Mouse (Mus musculus) lung, embryonic 15.5 days (tissue): ENCODE data around the gene Hspa1a. TPM values are rescaled to one million over a fixed set of nuclear protein-coding genes. Genes with fewer than 3 reads are reported as not detected.
"Not testable (repeated sequence)": the region's sequence is repeated elsewhere in the genome, so short reads cannot be mapped to it uniquely, and the experiment has no call there.

Experiments used
- ATAC-seq: fragments of 200-750 bp; cut with Nextera tagmentation; 2 replicates; pipeline ENCODE4 v1.8.0; 2017; ENCODE audit warnings: moderate number of reproducible peaks, borderline replicate concordance; ENCODE audit not compliant: low FRiP score, low TSS enrichment; ENCODE audit errors: extremely low read depth
- H3K27ac ChIP-seq: fragments of 300-500 bp; sonication (generic); 2 replicates; pipeline ENCODE4 v1.5.1; 2015; ENCODE audit warnings: moderate library complexity, mild to moderate bottlenecking, inconsistent platforms
- H3K27me3 ChIP-seq: fragments of 300-500 bp; sonication (generic); 2 replicates; pipeline ENCODE4 v1.6.1; 2015; ENCODE audit warnings: inconsistent platforms
- H3K36me3 ChIP-seq: fragments of 300-500 bp; sonication (generic); 2 replicates; pipeline ENCODE4 v1.6.1; 2015; ENCODE audit warnings: inconsistent platforms
- H3K4me1 ChIP-seq: fragments of 300-500 bp; sonication (generic); 2 replicates; pipeline ENCODE4 v1.6.1; 2015; ENCODE audit warnings: inconsistent platforms
- H3K4me2 ChIP-seq: fragments of 300-500 bp; sonication (generic); 2 replicates; pipeline ENCODE4 v1.6.1; 2015; ENCODE audit warnings: inconsistent platforms, mild to moderate bottlenecking, moderate library complexity
- H3K4me3 ChIP-seq: fragments of 300-500 bp; sonication (generic); 2 replicates; pipeline ENCODE4 v1.5.1; 2015; ENCODE audit warnings: mild to moderate bottlenecking, inconsistent platforms
- H3K9ac ChIP-seq: fragments of 300-500 bp; sonication (generic); 2 replicates; pipeline ENCODE4 v1.6.1; 2015; ENCODE audit warnings: inconsistent platforms
- H3K9me3 ChIP-seq: fragments of 300-500 bp; sonication (generic); 2 replicates; pipeline ENCODE4 v1.6.1; 2016; ENCODE audit warnings: inconsistent platforms
- WGBS: fragments of 180-500 bp; shearing (Covaris S2); methylation state at CpG from one replicate; pipeline ENCODE4 v1.1.7; 2015; 5-methylcytosine and 5-hydroxymethylcytosine counted together
- polyA plus RNA-seq: library from polyadenylated mRNA; unstranded; fragments of >200 nt; fragmentation: Nextera tagmentation; extraction: Ambion mirVana; gene quantifications from 2 replicates; pipeline ENCODE4 v1.2.1, GENCODE M21; 2015

The Hspa1a gene
- 3.4 and 3.8 TPM in 2 replicates for polyA plus RNA-seq

DNA sequence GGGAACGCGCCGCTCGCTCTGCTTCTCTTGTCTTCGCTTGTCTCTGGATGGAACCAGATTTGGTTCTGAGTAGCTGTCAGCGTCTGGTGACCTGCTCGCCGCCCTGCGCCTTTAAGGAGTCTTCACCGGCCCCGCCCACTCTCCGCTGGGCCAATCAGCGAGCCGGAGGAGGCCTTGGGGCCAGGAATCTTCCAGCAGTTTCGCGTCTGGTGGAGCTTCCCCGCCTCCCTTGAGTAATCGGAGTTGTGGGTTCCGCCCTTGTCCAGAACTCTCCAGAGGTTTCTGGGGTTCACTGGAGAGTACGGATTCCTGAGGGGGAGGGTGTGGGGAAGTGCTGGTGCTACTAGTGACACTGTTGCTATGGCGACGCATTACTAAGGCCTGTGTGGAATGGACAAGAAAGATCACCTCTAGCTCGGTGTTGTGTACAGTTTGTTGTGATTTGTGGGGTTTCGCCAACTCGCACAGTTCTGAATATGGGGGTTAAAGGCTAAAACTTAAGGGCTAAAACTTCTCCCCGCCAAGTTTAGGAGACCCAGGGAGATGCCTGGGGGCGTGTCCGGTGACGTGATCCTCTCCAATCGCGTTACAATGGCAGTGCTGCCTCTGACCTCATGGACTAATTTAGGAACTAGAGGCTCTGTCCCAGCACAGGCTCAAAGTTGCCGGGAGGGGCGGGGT is at the start of gene Hspa1a, which contains the start of gene Hspa1l:
Gene Hspa1a, minus strand, starts transcription at position 88 of the 681 bp plus-strand sequence.
Gene Hspa1l, plus strand, starts transcription at position 635 of the 681 bp plus-strand sequence.
- H3K4me1 ChIP-seq, H3K36me3 ChIP-seq, H3K9me3 ChIP-seq: not testable (repeated sequence)
- 2% methylated on average over 33 of the region's 33 CpGs for WGBS
- peak within 1 kb of the TSS; percentile 86 for H3K4me2 ChIP-seq
- H3K9ac ChIP-seq, result peak within 1 kb of the TSS; percentile 34
- peak within 1 kb of the TSS; percentile 44 for H3K4me3 ChIP-seq
- H3K27ac ChIP-seq, result peak within 1 kb of the TSS; percentile 61; the same call in 1 of the 2 replicates
- H3K27me3 ChIP-seq, result peaks cover 26% of the 10 kb centered on the region
- ATAC-seq, result peak; percentile 94

GRCm38 (mm10) chr17:35021163-35021808 is 49.3 kb upstream of the Hspa1a start:
- Histone ChIP-seq H3K36me3 (peaks cover under 1% of the 10 kb centered on the region; the same call in 1 of the 2 replicates), H3K4me2 (peak overlapping the region; percentile 32), H3K27me3 (no peaks in the 10 kb centered on the region), H3K27ac (peak overlapping the region; percentile 49), H3K4me1 (peaks cover 20% of the 10 kb centered on the region), H3K9me3 (no peaks in the 10 kb centered on the region), H3K4me3 (no peak overlapping the region), H3K9ac (no peak overlapping the region)
- ATAC-seq, result no peak
- WGBS, result 9% methylated on average over 16 of the region's 17 CpGs

GRCm38 (mm10) chr17:35020551-35020950 is 48.6 kb upstream of the Hspa1a start:
- H3K36me3 ChIP-seq, result peaks cover 8% of the 10 kb centered on the region
- H3K27ac ChIP-seq, result no peak overlapping the region
- H3K4me2 ChIP-seq, result no peak overlapping the region
- no peaks in the 10 kb centered on the region for H3K27me3 ChIP-seq
- peaks cover 12% of the 10 kb centered on the region for H3K4me1 ChIP-seq
- no peak overlapping the region for H3K9ac ChIP-seq
- no peak overlapping the region for H3K4me3 ChIP-seq
- ATAC-seq, result no peak
- no peaks in the 10 kb centered on the region for H3K9me3 ChIP-seq
- WGBS, result 80% methylated on average over 8 of the region's 8 CpGs

DNA sequence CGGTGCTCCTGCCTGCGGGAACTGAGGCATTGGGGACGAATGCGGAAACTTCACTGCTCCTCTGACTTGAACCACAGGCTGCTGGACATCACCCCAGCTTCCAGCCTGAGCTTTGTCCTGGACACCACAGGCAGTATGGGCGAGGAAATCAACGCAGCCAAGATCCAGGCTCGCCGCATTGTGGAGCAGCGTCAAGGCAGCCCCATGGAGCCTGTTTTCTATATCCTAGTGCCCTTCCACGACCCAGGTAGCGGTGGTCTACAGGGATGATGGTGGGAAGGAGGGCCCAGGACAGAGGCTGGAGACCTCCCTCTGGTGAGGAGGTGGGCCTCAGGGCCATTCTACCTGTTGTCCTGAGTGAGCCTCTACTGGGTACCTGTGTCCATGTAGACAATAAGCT is 47.9 kb upstream of the Hspa1a start:
- no peak for ATAC-seq

DNA sequence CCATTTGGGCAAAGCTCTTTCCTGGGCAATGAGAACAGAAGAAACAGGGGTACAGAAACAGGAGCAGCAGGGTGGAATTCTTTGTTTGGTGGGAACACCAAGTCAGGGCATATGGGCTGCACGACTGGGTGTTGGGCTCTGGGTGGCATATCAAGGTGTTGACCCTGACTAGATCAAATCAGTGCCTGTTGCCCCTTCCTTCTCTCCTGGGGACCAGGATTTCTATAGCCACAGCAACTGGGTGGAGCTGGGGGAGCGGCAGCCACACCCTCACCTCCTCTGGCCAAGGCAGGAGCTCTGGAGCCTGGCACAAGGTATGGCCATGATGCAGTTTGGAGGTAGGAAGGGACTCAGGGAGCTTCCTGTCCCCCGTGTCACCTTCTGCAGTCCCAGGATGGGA is 46.2 kb upstream of the Hspa1a start:
- no peak overlapping the region for H3K4me2 ChIP-seq
- H3K4me3 ChIP-seq, result no peak overlapping the region

More for the DNA sequence above, 47.9 kb upstream of the Hspa1a start:
- Histone ChIP-seq H3K4me3 (no peak overlapping the region), H3K9ac (no peak overlapping the region), H3K4me2 (no peak overlapping the region), H3K27me3 (no peaks in the 10 kb centered on the region), H3K4me1 (peaks cover 9% of the 10 kb centered on the region), H3K9me3 (no peaks in the 10 kb centered on the region), H3K36me3 (peaks cover 15% of the 10 kb centered on the region), H3K27ac (no peak overlapping the region)
- WGBS, result 72% methylated on average over 11 of the region's 11 CpGs

DNA sequence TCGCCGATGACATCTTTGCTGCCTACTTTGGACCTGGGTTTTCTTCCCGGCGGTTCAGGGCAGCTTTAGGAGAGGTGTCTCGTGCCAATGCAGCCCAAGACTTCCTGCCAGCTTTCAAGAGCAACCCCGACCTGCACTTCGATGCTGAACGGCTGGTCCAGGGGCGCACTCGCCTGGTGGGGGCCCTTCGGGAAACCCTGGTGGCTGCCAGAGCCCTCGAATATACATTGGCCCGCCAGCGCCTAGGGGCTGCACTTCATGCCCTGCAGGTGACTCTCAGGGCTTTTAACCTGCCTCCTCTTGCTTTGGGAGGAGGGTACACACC is 45.7 kb upstream of the Hspa1a start:
- Histone ChIP-seq H3K4me1 (peaks cover 9% of the 10 kb centered on the region), H3K27ac (no peak overlapping the region), H3K9ac (no peak overlapping the region), H3K27me3 (no peaks in the 10 kb centered on the region), H3K36me3 (peaks cover 37% of the 10 kb centered on the region), H3K9me3 (no peaks in the 10 kb centered on the region), H3K4me2 (no peak overlapping the region), H3K4me3 (no peak overlapping the region)
- ATAC-seq, result no peak
- WGBS, result 69% methylated on average over 14 of the region's 14 CpGs

More for the DNA sequence above, 46.2 kb upstream of the Hspa1a start:
- Histone ChIP-seq H3K9me3 (no peaks in the 10 kb centered on the region), H3K4me1 (peaks cover 9% of the 10 kb centered on the region), H3K27me3 (no peaks in the 10 kb centered on the region), H3K27ac (no peak overlapping the region), H3K36me3 (peaks cover 32% of the 10 kb centered on the region), H3K9ac (no peak overlapping the region)
- 81% methylated on average over 3 of the region's 3 CpGs for WGBS
- no peak for ATAC-seq

GRCm38 (mm10) chr17:35016791-35017705 is 45.1 kb upstream of the Hspa1a start:
- H3K4me2 ChIP-seq, result no peak overlapping the region
- H3K4me1 ChIP-seq, result peaks cover 7% of the 10 kb centered on the region
- no peaks in the 10 kb centered on the region for H3K9me3 ChIP-seq
- ATAC-seq, result no peak
- 76% methylated on average over 10 of the region's 10 CpGs for WGBS
- H3K4me3 ChIP-seq, result no peak overlapping the region
- H3K27ac ChIP-seq, result no peak overlapping the region
- peaks cover 43% of the 10 kb centered on the region for H3K36me3 ChIP-seq
- H3K9ac ChIP-seq, result no peak overlapping the region
- no peaks in the 10 kb centered on the region for H3K27me3 ChIP-seq

DNA sequence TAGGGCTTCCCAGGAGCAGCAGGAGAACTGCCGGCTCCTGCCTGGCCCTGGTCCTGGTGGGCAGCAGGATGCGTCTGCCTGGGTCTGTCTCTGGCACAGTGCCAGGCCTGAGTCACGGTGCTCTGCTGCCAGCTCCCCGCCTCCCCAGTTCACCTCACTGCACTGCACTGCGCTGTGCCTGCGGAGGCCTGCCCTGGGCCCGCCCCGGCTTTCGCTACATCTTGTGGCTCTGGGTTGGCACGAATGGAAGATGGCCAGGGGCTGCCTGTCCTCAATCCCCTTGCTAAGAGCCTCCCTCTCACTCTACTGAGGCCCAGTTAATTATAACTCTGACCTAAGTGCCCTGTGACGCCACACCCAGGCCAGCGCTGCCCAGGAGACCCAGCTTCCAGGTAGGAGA is 44.4 kb upstream of the Hspa1a start, which contains the start of gene Vwa7:
Gene Vwa7, plus strand, starts transcription at position 204 of the 400 bp plus-strand sequence.
- 61% methylated on average over 12 of the region's 12 CpGs for WGBS
- Histone ChIP-seq H3K4me1 (peaks cover 2% of the 10 kb centered on the region), H3K4me3 (no peak within 1 kb of the TSS), H3K9me3 (no peaks in the 10 kb centered on the region), H3K9ac (no peak within 1 kb of the TSS), H3K4me2 (no peak within 1 kb of the TSS), H3K27ac (no peak within 1 kb of the TSS), H3K36me3 (peaks cover 50% of the 10 kb centered on the region), H3K27me3 (no peaks in the 10 kb centered on the region)
- ATAC-seq, result no peak

- Histone ChIP-seq H3K36me3 (peaks cover 61% of the 10 kb centered on the region), H3K9me3 (no peaks in the 10 kb centered on the region), H3K4me1 (no peaks in the 10 kb centered on the region), H3K4me3 (no peak overlapping the region), H3K9ac (no peak overlapping the region), H3K4me2 (no peak overlapping the region), H3K27ac (no peak overlapping the region), H3K27me3 (no peaks in the 10 kb centered on the region)
- 90% methylated on average over 16 of the region's 16 CpGs for WGBS
- no peak for ATAC-seq
Measured at GRCm38 (mm10) chr17:35015296-35015695, 43.3 kb upstream of the Hspa1a start.

- H3K4me1 ChIP-seq, result no peaks in the 10 kb centered on the region
- H3K4me2 ChIP-seq, result no peak overlapping the region
- no peak overlapping the region for H3K9ac ChIP-seq
- H3K27me3 ChIP-seq, result no peaks in the 10 kb centered on the region
- H3K9me3 ChIP-seq, result no peaks in the 10 kb centered on the region
- no peak overlapping the region for H3K4me3 ChIP-seq
- peaks cover 81% of the 10 kb centered on the region for H3K36me3 ChIP-seq
- no peak overlapping the region for H3K27ac ChIP-seq
- no peak for ATAC-seq
- 67% methylated on average over 6 of the region's 6 CpGs for WGBS
Measured at GRCm38 (mm10) chr17:35013221-35013620, 41.3 kb upstream of the Hspa1a start.

DNA sequence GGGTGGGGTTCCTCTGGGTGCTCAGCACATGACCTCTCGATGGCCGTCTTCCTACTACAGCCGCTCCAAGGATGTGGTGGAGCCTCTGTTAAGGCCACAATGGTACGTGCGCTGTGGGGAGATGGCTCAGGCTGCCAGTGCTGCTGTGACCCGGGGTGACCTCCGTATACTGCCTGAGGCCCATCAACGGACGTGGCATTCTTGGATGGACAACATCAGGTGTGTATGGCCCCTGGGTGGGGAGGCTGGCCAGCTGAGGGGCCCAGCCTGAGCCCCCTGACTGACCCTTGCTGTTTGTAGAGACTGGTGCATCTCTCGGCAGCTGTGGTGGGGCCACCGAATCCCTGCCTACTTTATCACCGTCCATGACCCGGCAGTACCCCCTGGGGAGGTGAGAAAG is 40.5 kb upstream of the Hspa1a start:
- H3K4me3 ChIP-seq, result no peak overlapping the region
- H3K4me2 ChIP-seq, result no peak overlapping the region
- H3K4me1 ChIP-seq, result no peaks in the 10 kb centered on the region
- 79% methylated on average over 13 of the region's 13 CpGs for WGBS
- no peaks in the 10 kb centered on the region for H3K27me3 ChIP-seq
- H3K36me3 ChIP-seq, result peaks cover 89% of the 10 kb centered on the region
- H3K27ac ChIP-seq, result no peak overlapping the region
- H3K9ac ChIP-seq, result no peak overlapping the region
- ATAC-seq, result no peak
- H3K9me3 ChIP-seq, result no peaks in the 10 kb centered on the region
